Mouse (Mus musculus): ENCODE measurements around the gene Rasl10b.

The Rasl10b gene

DNA sequence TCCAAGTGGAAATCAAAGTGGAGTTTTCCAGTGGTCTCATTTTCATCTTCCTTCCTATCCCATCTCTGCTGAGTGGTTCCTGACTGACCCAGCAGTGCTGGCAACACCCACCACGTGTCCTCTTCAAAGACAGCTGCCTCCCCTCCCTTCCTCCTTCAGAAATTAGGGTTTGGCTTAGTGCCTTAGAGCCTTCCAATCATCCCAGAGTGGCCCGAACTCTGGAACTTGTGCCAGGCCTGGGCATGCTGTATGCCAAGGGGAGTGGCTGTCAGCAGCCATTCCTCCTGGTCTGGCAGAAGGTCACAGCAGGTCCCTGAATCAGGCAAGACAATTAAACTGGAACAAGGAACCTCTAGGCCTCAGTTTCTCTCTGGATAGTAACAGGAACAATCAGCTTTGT, 57.0 kb downstream of the Rasl10b start:
- DNase-seq (ENCODE audit: low spot score): no peak

DNA sequence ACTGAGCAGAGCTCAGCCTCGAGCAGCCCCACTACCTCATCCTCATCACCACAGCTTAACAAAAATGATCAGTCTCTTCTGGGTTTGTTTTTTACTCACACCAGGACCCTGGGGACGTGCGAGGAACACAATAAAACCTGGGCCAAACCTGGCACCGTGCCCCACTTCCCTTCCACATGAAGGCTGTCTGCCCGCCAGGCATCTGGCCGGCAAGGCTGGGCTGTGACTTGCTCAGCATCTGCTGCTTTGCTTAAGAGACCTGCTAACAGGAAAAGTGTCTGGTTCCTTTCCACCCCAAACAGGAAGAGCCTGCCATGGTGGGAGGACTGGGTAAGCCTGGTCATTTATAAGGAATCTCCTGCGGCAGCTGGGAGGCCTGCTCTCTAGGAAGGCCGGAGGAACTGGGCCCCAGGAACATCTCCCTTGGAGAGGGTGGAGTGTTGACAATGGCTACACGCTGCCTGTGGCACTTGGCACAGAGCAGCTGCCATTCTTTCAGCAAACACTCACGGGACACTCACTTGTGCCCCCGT, 58.2 kb downstream of the Rasl10b start:
- no peak for DNase-seq (ENCODE audit: low spot score)

DNA sequence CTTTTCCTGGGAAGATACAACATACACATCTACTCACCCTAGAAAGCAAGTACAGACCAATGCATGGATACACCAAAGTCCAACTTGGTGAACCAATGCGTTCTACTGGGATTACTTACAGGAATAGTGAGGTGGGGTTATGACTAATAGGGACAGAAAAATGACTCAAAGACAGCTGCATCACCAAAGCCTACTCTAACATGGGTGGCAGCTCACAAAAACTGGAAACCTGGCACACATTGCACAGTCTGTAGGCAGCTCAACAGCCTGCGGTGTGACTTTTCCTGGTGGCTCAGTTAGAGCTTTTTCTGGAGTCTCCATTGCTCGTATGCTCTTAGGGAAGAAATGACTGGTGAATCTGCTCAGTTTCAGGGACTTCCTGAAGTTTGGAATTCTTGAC, 59.8 kb downstream of the Rasl10b start:
- no peak for DNase-seq (ENCODE audit: low spot score)
